Mouse (Mus musculus) cerebellum, postnatal 14 days (tissue): Measurements from ENCODE around the gene Cdyl.

Experiments
- DNase-seq, 2 experiments: peaks; one replicate each; pipeline ENCODE4 v3.0.0; 2021; ENCODE audit warnings: mixed read lengths in 2 of 2

Gene Cdyl

DNA sequence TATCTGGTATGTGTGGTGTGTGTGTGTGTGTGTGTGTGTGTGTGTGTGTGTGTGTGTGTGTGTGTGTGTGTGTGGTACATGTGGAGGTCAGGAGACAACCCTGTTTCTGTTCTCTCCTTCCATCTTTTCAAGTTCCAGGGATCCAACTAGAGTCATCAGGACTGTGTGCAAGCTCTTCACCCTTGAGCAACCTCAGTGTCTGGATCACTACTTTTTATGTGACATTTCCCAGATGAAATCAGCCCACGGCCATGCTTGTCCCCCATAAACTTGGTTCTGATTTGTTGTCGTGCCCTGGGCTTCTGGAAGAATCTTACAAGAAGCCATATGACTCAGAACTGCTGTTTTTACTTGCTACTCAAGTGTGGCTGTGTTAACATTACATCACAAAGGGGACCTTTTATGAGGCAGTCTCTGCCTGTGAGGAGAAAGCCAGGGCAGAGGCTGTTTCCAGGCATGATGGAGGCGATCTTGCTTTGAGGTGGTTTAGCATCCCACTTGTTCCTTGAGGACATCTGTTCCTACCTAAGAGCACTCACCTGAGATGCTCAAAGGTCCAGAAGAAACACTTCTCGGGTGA is at the start of gene Cdyl:
Gene Cdyl (plus strand): TSS at position 428 of the 580 bp plus-strand sequence.
- DNase-seq = no peak

- DNase-seq = no peak
These were observed 48.9 kb upstream of the Cdyl start for GRCm38 (mm10) chr13:35610718-35611117.

DNA sequence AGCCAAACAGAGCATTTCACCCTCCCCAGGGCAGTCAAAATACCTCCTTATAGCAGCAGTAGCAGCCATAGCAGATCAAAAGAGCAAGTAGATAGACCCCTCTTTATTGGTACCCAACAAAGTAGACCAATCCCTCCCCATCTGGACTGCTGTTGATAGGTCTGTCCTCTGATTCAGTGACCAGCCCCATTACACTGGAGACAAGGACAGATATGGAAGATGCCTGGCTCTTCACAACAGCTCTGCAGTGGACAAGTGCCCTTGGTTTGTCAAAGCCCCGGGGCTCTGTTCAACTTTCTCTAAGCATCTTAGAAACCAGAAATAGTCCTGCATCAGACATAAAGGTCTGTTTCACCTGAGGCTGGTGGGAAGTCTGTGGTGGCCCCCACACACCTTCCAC is 47.1 kb upstream of the Cdyl start:
- no peak for DNase-seq

- DNase-seq = no peak
These were observed 44.7 kb upstream of the Cdyl start for GRCm38 (mm10) chr13:35614832-35615479.

- no peak for DNase-seq
These were observed 43.0 kb upstream of the Cdyl start for GRCm38 (mm10) chr13:35616524-35617099.

- DNase-seq = peak in 1 of 2 experiments; percentile 3
These were observed 40.3 kb upstream of the Cdyl start for GRCm38 (mm10) chr13:35619356-35619755.

DNA sequence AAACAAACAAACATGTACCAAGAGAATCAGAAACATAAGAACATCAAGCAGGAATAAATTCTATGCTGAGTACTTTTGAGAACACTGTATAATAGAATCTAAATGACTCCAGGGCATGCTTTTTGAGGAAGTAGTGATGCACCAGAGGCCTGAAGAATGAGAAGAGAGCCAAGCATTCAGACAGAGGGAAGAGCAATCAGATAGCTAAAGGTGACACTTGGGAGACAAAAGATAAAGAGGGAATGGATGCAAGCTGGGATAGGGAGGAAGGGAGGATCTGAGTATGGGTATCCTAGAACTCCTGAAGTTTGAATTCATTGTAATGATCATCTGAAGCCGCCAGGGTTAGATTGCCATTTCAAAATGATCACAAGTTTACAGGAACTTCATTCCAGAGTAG is 38.9 kb upstream of the Cdyl start:
- DNase-seq = no peak

GRCm38 (mm10) chr13:35624831-35625230 is 34.8 kb upstream of the Cdyl start:
- DNase-seq = no peak

DNA sequence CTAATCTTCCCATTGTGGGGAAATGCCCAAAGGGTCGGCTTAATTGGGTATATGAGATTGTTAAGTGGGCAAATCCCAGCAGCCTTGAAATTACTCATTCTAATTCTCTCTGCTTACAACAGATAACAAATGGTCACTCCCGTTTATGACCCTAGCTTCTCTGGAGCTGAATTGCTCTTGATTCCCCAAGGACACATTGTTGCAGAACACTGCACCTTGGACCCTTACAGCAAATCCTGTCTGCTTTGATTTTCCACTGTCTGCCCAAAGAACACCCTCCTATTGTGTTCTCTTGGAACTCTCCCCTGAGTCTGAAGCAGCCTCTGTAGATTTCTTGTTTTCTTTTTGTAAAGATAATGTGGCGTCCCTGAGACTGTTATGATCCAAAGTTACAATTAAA is 34.1 kb upstream of the Cdyl start:
- DNase-seq = no peak

DNA sequence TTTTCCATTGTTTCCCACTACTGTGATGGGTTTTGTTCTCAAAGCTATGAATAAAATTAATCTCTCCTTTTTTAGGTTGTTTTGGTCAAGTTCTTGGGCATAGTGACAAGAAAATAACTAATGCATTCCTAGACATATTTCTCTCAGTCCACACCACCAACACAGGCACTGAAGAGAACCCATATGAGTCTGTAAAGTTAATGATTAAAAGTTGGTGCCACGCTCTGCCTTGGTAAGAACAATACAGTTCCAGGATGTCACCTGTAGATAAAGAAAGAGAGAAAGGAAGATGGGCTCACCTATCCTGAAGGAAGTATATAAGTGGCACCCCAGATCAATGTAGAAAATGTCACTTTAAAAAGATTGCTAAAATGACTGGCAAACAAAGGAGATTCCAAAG is 32.3 kb upstream of the Cdyl start:
- DNase-seq = no peak

GRCm38 (mm10) chr13:35647132-35647823 is 12.4 kb upstream of the Cdyl start:
- no peak for DNase-seq

DNA sequence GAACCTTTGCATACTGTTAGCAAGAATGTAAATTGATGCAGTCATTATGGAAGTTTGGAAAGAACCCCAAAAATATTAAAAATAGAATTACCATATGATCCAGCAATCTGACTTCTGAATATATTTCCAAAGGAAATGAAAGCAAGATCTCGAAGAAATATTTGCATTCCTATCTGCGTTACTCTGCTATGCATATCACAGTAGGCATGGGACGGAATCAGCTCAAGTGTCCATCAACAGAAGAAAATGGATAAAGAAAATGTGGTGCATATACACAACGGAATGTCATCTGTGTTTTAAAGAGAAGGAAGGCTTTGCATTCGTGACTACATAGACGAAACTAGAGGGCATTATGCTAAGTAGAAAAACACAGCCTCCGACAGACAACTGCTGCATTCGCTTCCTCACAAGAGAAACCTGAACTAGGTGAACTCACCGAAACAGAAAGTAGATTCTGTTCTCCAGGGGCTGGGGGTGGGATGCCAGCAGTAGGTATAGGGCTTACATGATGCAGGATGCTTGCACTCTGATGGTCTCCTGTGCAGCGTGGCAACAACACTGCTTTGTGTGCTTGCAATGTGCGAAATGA is 9.3 kb upstream of the Cdyl start:
- DNase-seq = no peak

DNA sequence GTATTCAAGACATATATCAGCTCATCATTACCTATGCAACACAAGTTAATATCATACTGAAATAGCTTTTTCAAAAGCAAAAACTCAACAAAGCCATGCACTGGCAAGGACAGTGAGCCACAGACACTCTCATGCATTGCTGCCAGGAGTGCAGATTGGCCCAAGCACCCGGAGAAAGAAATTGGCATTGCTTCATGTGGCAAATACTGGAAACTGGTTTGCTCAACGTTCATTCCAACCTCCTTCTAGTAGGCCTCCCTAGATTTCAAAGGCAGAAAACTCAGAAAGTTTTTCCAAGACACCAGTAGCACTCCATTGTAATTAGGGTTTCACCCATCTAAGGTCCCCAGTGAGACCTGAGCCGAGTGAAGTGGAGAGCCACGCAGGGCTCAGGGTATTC is 6.8 kb upstream of the Cdyl start:
- DNase-seq = peak; percentile 61 to 74

GRCm38 (mm10) chr13:35656853-35657252 is 2.8 kb upstream of the Cdyl start:
- DNase-seq = no peak

- DNase-seq = no peak
These were observed 5.8 kb downstream of the Cdyl start for GRCm38 (mm10) chr13:35665456-35665855.

DNA sequence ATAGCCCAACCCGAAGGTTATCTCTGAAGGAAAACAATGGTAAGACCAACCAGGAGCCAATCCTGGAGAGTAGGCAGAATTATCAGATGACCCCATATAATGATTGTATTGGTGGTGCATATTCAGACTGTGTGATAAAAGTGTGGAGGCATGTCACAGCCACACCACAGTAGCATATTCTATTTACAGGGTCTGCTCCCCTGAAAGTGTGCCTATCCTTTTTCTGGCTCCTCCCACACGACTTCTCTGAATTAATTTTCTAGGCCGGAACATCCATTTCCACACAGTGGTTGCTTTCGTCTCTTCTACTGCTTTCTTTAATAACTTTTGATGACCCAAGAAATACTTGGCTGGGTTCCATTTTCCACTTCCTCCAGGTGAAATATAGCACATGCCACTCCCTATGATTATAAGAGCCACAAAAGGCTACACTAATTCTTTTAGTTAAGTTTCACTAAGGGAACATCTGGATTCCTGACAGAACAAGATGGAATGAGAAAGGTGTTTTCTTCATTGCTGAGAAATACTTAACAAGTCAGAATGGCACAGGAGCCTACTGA is 10.4 kb downstream of the Cdyl start:
- no peak for DNase-seq

- no peak for DNase-seq
These were observed 11.2 kb downstream of the Cdyl start for GRCm38 (mm10) chr13:35670875-35671274.

- no peak for DNase-seq
These were observed 17.3 kb downstream of the Cdyl start for GRCm38 (mm10) chr13:35676921-35677320.

DNA sequence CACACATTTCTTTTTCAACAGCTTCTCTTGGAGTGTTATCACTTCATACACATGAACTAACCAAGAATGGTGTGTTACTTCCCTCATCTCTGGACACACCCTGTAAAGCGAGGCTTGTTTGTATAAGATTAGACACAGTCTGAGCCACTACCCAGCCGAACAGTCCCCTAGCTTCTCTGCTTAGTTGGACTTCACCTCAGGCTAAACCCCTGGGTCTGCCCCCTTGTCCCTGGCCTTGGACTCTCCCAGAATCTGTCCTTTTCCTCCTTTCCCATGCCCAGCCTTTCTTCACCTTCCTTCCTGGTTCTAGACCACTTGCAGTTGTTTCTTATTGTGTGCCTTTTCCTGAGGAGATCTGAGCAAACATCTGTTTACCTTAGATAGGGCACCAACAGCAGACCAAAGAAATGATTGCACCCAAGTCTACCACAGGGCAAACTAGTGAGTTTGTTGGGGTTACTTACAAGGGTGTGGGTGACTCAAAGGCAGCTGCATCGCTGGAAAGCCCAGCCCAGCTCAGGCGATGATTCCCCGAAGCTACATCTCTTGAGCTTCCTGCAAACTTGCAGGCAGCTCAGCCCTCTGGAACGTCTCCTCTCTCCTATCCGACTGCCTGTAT is 17.9 kb downstream of the Cdyl start:
- DNase-seq = no peak

DNA sequence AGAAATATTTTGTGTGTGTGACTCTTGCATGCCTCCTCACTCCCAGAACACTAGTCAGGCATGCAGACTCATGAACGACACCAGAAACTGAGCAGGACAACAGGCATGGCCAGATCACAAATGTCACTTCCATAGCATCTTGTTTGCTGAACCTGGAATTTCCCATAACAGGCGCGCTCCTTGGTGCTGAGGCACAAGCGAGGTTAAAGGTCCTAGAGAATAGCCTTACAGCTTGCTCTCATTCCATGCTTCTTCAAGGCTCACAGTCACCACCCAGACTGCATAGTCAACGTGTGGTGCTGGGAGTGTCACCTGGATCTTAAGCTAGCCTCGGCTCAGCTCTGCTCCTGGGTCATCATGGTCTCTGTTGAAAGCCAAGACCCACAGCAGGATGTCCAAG is 19.1 kb downstream of the Cdyl start:
- DNase-seq = no peak

DNA sequence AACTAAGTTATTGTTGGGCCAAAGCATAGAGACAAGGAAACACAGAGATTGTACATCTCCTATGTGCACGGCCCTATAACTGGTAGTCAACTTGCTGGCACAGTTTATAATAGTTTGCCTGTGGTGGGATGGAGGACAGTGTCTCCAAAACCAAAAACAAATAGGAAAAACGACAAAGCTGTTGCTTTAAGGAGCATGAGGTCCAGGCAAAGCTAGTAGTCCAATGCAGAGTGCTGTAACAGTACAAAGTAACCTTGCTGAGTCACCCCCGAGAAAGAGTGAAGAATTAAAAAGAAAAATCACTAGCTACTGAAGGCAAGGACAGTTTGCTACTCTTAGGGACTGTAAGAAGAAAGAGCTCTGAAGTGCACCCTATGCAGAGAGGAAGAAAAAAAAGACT is 21.7 kb downstream of the Cdyl start:
- DNase-seq = no peak

- DNase-seq = peak; percentile 4 to 19
These were observed 26.6 kb downstream of the Cdyl start for GRCm38 (mm10) chr13:35686273-35686672.

DNA sequence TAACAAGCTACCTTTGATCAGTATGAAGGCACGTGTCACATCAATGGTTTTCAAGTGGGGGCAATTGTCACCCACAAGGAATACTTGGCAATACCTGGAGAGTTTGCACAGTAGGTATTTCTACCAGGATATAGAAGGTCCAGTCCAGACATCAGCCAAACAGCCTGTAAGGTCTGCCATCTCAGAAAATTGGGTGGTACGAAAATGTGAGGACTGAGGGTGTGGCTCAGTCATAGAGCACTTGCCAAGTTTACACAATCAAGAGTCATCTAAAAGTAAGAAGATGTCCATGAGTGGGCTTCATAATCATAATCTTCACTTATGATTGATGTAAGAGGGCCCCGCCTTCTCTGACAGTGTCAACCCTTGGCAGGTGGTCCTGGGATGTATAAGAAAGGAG is 29.9 kb downstream of the Cdyl start:
- DNase-seq = no peak
